Mouse (Mus musculus) heart, adult 2 months (tissue): ENCODE results near the gene Mecom. TPM values are rescaled to one million over a fixed set of nuclear protein-coding genes. Genes with fewer than 3 reads are reported as not detected.

Source experiments
- DNase-seq, 2 experiments: peaks; one replicate each; pipeline ENCODE4 v3.0.0; 2021
- H3K27ac ChIP-seq: fragments of 200-600 bp; 2 replicates; pipeline ENCODE4 v1.8.1; 2022
- H3K27me3 ChIP-seq: fragments of 200-500 bp; 2 replicates; pipeline ENCODE4 v1.6.1; 2012; ENCODE audit warnings: mild to moderate bottlenecking, low read length, inconsistent platforms, mixed read lengths; ENCODE audit not compliant: control insufficient read depth, insufficient read depth
- H3K36me3 ChIP-seq: fragments of 200-500 bp; 2 replicates; pipeline ENCODE4 v1.6.1; 2012; ENCODE audit warnings: low read length, inconsistent platforms; ENCODE audit not compliant: control insufficient read depth, insufficient read depth
- H3K4me1 ChIP-seq: fragments of 200-500 bp; 2 replicates; pipeline ENCODE4 v1.6.1; 2011; ENCODE audit warnings: low read length; ENCODE audit not compliant: control insufficient read depth, insufficient read depth
- H3K4me3 ChIP-seq: fragments of 200-600 bp; 2 replicates; pipeline ENCODE4 v1.8.1; 2022
- H3K79me2 ChIP-seq: fragments of 200-500 bp; replicated peaks from 2 replicates; pipeline ENCODE4 v1.6.1; 2012; ENCODE audit warnings: mild to moderate bottlenecking, inconsistent platforms, low read length, moderate library complexity, mixed read lengths; ENCODE audit not compliant: control insufficient read depth, insufficient read depth
- H3K9ac ChIP-seq: fragments of 200-500 bp; 2 replicates; pipeline ENCODE4 v1.6.1; 2012; ENCODE audit warnings: low read depth, mild to moderate bottlenecking, control low read depth, inconsistent platforms, low read length, mixed read lengths
- CTCF ChIP-seq: fragments of 200-600 bp; IDR thresholded peaks from 2 replicates; pipeline ENCODE4 v1.8.1; 2022; ENCODE audit warnings: antibody characterized with exemption, mild to moderate bottlenecking, moderate library complexity
- EP300 ChIP-seq: fragments of 200-500 bp; IDR thresholded peaks from 2 replicates; pipeline ENCODE4 v1.6.1; 2011; ENCODE audit warnings: low read depth, low read length, control low read depth; ENCODE audit not compliant: insufficient read depth
- POLR2A ChIP-seq: fragments of 200-500 bp; IDR thresholded peaks from 2 replicates; pipeline ENCODE4 v1.6.1; 2011; ENCODE audit warnings: mild to moderate bottlenecking, low read depth, low read length, control low read depth; ENCODE audit not compliant: insufficient read depth
- WGBS: fragments of 180-500 bp; shearing (Covaris S2); methylation state at CpG from one replicate; pipeline ENCODE4 v1.1.7; 2018; 5-methylcytosine and 5-hydroxymethylcytosine counted together
- intact Hi-C: fragments of 180-260 bp; cut with DNase I; formaldehyde crosslinking; loops from one replicate; pipeline ENCODE4 v1.15.1; 2025
- polyA plus RNA-seq: library from polyadenylated mRNA; depleted of rRNA; stranded (reverse); fragments of >200 nt; gene quantifications from 2 replicates; pipeline ENCODE4 v1.2.3, GENCODE M21; 2012
- total RNA-seq, 2 experiments: library from RNA; stranded (reverse); gene quantifications; 2 replicates each; pipeline ENCODE4 v1.2.3; 2021

The Mecom gene
- total and polyA plus RNA-seq, 3 experiments: 5.2 to 18.6 (median 12.5) TPM

DNA sequence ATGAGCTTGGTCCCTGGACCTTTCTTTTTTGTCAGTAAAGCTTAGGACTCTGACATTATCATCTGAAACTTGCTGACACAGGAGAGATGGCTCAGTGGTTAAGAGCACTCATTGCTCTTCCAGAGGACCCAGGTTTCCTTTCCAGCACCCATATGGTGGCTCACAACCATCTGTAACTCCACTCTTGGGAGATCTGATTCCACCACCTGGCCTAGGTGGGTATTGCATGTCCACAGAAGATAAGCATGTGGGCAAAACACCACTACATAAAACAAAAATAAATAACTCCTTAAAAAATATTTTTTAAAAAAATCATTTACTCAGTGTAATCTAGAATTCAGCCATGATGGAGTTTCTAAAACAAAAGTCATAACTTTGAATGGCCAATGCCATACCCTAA, 338.7 kb downstream of the Mecom start:
- Histone ChIP-seq H3K36me3 (no peaks in the 10 kb centered on the region), H3K79me2 (no peaks in the 10 kb centered on the region), H3K4me1 (peaks cover 3% of the 10 kb centered on the region; the same call in 1 of the 2 replicates), H3K4me3 (no peak overlapping the region), H3K9ac (no peak overlapping the region), H3K27ac (no peak overlapping the region), H3K27me3 (no peaks in the 10 kb centered on the region)
- no peak for DNase-seq
- no peak for TF ChIP-seq EP300
- TF ChIP-seq CTCF: peak; percentile 54
- TF ChIP-seq POLR2A: no peak
- intact Hi-C loops: no loop called here

GRCm38 (mm10) chr3:30207886-30208285, 339.9 kb downstream of the Mecom start:
- Histone ChIP-seq H3K4me1 (peaks cover 3% of the 10 kb centered on the region), H3K9ac (no peak overlapping the region), H3K27me3 (no peaks in the 10 kb centered on the region), H3K4me3 (no peak overlapping the region), H3K79me2 (no peaks in the 10 kb centered on the region), H3K27ac (peak overlapping the region; percentile 26), H3K36me3 (peaks cover 3% of the 10 kb centered on the region; the same call in 1 of the 2 replicates)
- TF ChIP-seq POLR2A (no peak), CTCF (no peak), EP300 (no peak)
- intact Hi-C loops: no loop called here
- WGBS: 40% methylated on average over 8 of the region's 8 CpGs
- no peak for DNase-seq

- H3K4me3 ChIP-seq: no peak overlapping the region
- H3K79me2 ChIP-seq: no peaks in the 10 kb centered on the region
- TF ChIP-seq CTCF (peak; percentile 24), POLR2A (no peak)
- intact Hi-C loops: no loop called here
- WGBS: 47% methylated on average over 5 of the region's 5 CpGs
- H3K27ac ChIP-seq: peak overlapping the region; percentile 26
- H3K4me1 ChIP-seq: peaks cover 3% of the 10 kb centered on the region
- H3K9ac ChIP-seq: no peak overlapping the region
- DNase-seq: no peak
- no peaks in the 10 kb centered on the region for H3K27me3 ChIP-seq
- H3K36me3 ChIP-seq: peaks cover 3% of the 10 kb centered on the region; the same call in 1 of the 2 replicates
These were observed 340.4 kb downstream of the Mecom start for GRCm38 (mm10) chr3:30207431-30207830.

DNA sequence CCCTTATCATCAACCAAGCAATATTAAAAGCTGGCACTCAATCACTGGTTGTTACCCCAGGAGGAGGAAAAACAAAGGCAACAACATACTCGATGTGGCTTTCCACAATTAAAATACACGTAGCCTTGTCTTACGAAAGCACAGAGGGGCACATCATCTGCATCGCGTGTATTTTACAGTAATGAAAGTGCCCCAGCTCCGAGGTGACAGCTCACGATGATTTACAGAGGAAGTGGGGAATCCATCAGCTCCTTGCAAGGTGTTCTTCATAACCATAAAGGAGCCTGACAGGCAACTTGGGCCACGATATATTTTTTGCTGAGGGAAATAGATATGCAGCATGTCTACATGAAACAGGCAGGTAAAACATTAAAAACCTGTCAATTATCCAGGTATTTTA, 341.7 kb downstream of the Mecom start:
- Histone ChIP-seq H3K36me3 (peaks cover 3% of the 10 kb centered on the region; the same call in 1 of the 2 replicates), H3K9ac (no peak overlapping the region), H3K27ac (no peak overlapping the region), H3K4me3 (no peak overlapping the region), H3K4me1 (peaks cover 3% of the 10 kb centered on the region), H3K79me2 (no peaks in the 10 kb centered on the region), H3K27me3 (no peaks in the 10 kb centered on the region)
- WGBS: 82% methylated on average over 8 of the region's 8 CpGs
- no peak for DNase-seq
- intact Hi-C loops: no loop called here
- TF ChIP-seq CTCF: no peak
- no peak for TF ChIP-seq EP300
- TF ChIP-seq POLR2A: no peak

GRCm38 (mm10) chr3:30203764-30204163, 344.0 kb downstream of the Mecom start:
- Histone ChIP-seq H3K27me3 (no peaks in the 10 kb centered on the region), H3K4me1 (peaks cover 3% of the 10 kb centered on the region), H3K4me3 (no peak overlapping the region), H3K9ac (no peak overlapping the region), H3K36me3 (peaks cover 3% of the 10 kb centered on the region; the same call in 1 of the 2 replicates), H3K79me2 (no peaks in the 10 kb centered on the region), H3K27ac (no peak overlapping the region; the same call in 1 of the 2 replicates)
- 45% methylated on average over 2 of the region's 2 CpGs for WGBS
- TF ChIP-seq EP300 (no peak), CTCF (no peak)
- intact Hi-C loops: no loop called here
- DNase-seq: no peak

GRCm38 (mm10) chr3:30198854-30199253, 349.0 kb downstream of the Mecom start:
- no peak overlapping the region for H3K27ac ChIP-seq
- no peak for DNase-seq
- no peaks in the 10 kb centered on the region for H3K27me3 ChIP-seq
- intact Hi-C loops: no loop called here
- H3K4me3 ChIP-seq: no peak overlapping the region
- TF ChIP-seq CTCF (no peak), POLR2A (no peak), EP300 (no peak)
- WGBS: 93% methylated on average over 2 of the region's 2 CpGs
- peaks cover 3% of the 10 kb centered on the region; the same call in 1 of the 2 replicates for H3K36me3 ChIP-seq
- H3K4me1 ChIP-seq: no peaks in the 10 kb centered on the region; the same call in none of the 2 replicates
- H3K9ac ChIP-seq: no peak overlapping the region
- H3K79me2 ChIP-seq: no peaks in the 10 kb centered on the region

- Histone ChIP-seq H3K4me3 (no peak overlapping the region), H3K9ac (no peak overlapping the region), H3K79me2 (no peaks in the 10 kb centered on the region), H3K27ac (no peak overlapping the region), H3K4me1 (no peaks in the 10 kb centered on the region; the same call in none of the 2 replicates), H3K27me3 (no peaks in the 10 kb centered on the region), H3K36me3 (no peaks in the 10 kb centered on the region)
- intact Hi-C loops: no loop called here
- no peak for DNase-seq
- WGBS: 81% methylated on average over 5 of the region's 5 CpGs
- TF ChIP-seq EP300 (no peak), CTCF (no peak), POLR2A (no peak)
These were observed 349.6 kb downstream of the Mecom start for GRCm38 (mm10) chr3:30198227-30198626.
